Mouse (Mus musculus) E14TG2a.4 (cell line): ENCODE measurements around the gene Gnaz.

Experiments
- CTCF ChIP-seq: conservative IDR thresholded peaks from 2 replicates; pipeline ENCODE4 v1.5.1; 2014; ENCODE audit warnings: low read length
- POU5F1 ChIP-seq: IDR thresholded peaks from 2 replicates; pipeline ENCODE4 v1.6.1; 2014; ENCODE audit warnings: low read length, borderline replicate concordance

DNA sequence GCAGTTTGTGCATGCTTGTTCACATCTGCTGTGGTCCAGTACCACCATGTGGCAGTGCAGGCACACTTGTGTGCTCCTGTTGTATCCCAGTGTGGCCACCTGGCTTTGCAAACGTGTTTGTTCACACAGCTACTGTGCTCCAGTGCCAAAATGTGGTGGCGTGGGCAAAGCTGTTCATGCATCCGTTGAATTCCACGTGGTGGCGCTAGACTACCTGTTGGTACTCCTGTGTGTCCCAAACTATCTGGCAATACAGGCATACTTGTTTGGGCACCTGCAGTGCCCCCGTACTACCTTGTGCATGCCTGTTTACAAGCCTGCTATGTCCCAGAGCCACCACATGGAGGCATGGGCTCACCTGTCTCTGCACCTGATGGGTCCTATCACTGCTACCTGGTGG is 32.0 kb upstream of the Gnaz start:
- TF ChIP-seq CTCF, result peak; percentile 51
- TF ChIP-seq POU5F1, result no peak
